In the genomic region with DNA sequence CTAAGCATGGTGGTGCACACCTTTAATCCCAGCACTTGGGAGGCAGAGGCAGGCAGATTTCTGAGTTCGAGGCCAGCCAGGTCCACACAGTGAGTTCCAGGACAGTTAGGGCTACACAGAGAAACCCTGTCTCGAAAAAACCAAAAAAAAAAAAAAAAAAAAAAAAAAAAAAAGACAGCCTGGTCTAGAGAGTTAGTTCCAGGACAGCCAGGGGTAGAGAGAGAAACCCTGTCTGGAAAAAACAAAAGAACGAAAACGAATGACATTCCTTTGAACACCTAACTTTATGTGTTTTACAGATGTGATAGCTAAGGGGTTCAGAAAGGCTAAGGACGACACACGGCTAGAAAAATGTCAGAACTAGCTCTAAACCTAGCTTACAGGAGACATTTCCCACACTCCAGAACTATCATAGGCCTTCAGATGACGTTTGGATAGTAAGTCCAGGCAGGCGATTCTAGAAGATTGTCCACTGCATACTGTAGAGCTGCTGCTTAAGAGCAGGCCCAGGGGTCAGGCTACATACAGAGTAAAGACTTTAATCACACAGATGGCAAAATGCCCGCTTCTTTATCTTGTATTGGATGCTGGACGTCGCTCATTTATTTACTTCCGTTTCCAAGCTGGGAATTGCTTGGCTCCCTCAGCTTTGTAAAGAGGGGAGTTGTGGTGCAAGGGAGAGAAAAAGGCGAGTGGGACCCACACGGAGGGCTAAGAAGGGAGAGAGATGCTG, we compare ENCODE assay signal across 8 mouse cellular contexts. TPM values are rescaled to one million over a fixed set of nuclear protein-coding genes. Genes with fewer than 3 reads are reported as not detected.
DNase-seq lines count a peak whose midpoint lies in the region; ATAC-seq lines count a peak whose summit lies in the region.

No protein-coding gene starts in this region.

- H3K9ac ChIP-seq in heart, embryonic 14.5 days (ENCODE audit: low read length) = peak overlapping the region; percentile 83
- peak overlapping the region; percentile 67 for H3K9ac ChIP-seq in hindbrain, embryonic 11.5 days (ENCODE audit: low read depth, low read length)

- no peaks in the 10 kb centered on the region for H3K9me3 ChIP-seq in heart, embryonic 14.5 days (ENCODE audit: control insufficient read depth, low read length)
- H3K9me3 ChIP-seq in hindbrain, embryonic 11.5 days (ENCODE audit: control insufficient read depth, low read length) = no peaks in the 10 kb centered on the region
- no peaks in the 10 kb centered on the region for H3K9me3 ChIP-seq in midbrain, embryonic 10.5 days (replicated peaks)

- peak overlapping the region; percentile 98 for H3K4me2 ChIP-seq in heart, embryonic 14.5 days (ENCODE audit: low read length)
- peak overlapping the region; percentile 96 for H3K4me2 ChIP-seq in hindbrain, embryonic 11.5 days (replicated peaks; ENCODE audit: low read depth, low read length)

- H3K36me3 ChIP-seq in heart, embryonic 14.5 days (ENCODE audit: control insufficient read depth, insufficient read depth, low read length) = no peaks in the 10 kb centered on the region
- no peaks in the 10 kb centered on the region for H3K36me3 ChIP-seq in hindbrain, embryonic 11.5 days (ENCODE audit: control insufficient read depth, insufficient read depth, low read length)
- no peaks in the 10 kb centered on the region for H3K36me3 ChIP-seq in midbrain, embryonic 10.5 days

- peaks cover 19% of the 10 kb centered on the region for H3K27me3 ChIP-seq in heart, embryonic 14.5 days (ENCODE audit: control insufficient read depth, insufficient read depth, low read length)
- peaks cover 12% of the 10 kb centered on the region for H3K27me3 ChIP-seq in hindbrain, embryonic 11.5 days (ENCODE audit: control insufficient read depth, insufficient read depth, low read length)
- peaks cover 81% of the 10 kb centered on the region for H3K27me3 ChIP-seq in midbrain, embryonic 10.5 days (ENCODE audit: low read depth, poor library complexity, severe bottlenecking)

- intact Hi-C loops in heart, postnatal 14 days (cut with DNase I) = no loop called here

- H3K27ac ChIP-seq in heart, embryonic 14.5 days (replicated peaks in 1 of 2; ENCODE audit: control insufficient read depth in 1 of 2, insufficient read depth in 1 of 2, low read depth in 2 of 2, low read length in 2 of 2) = peak overlapping the region; percentile 23 to 67; a peak in 2 of 4 replicates
- peak overlapping the region; percentile 72 for H3K27ac ChIP-seq in hindbrain, embryonic 11.5 days (ENCODE audit: low read depth, low read length)
- peak overlapping the region; percentile 85 for H3K27ac ChIP-seq in midbrain, embryonic 10.5 days (replicated peaks)

- ATAC-seq in heart, embryonic 14.5 days (ENCODE audit: insufficient number of reproducible peaks, insufficient read depth, low FRiP score, low read depth) = no peak
- 0 out of 2 replicates have a peak, but pooled peaks have one; percentile 43 for ATAC-seq in hindbrain, embryonic 11.5 days (ENCODE audit: low FRiP score)

- peak overlapping the region; percentile 68 to 73 for H3K4me3 ChIP-seq in heart, embryonic 14.5 days (ENCODE audit: control insufficient read depth in 1 of 2, insufficient read depth in 1 of 2, low read depth in 1 of 2, low read length in 2 of 2)
- peak overlapping the region; percentile 50 for H3K4me3 ChIP-seq in hindbrain, embryonic 11.5 days (ENCODE audit: low read depth, low read length)
- peak overlapping the region; percentile 71 for H3K4me3 ChIP-seq in midbrain, embryonic 10.5 days

- H3K4me1 ChIP-seq in heart, embryonic 14.5 days (ENCODE audit: control insufficient read depth in 2 of 2, insufficient read depth in 2 of 2, low read length in 2 of 2) = peaks cover 2 to 3% of the 10 kb centered on the region in 2 experiments; a peak in 1 of 4 replicates
- no peaks in the 10 kb centered on the region for H3K4me1 ChIP-seq in hindbrain, embryonic 11.5 days (replicated peaks; ENCODE audit: control insufficient read depth, insufficient read depth, low read length)
- H3K4me1 ChIP-seq in midbrain, embryonic 10.5 days = peaks cover 21% of the 10 kb centered on the region

- no peak for DNase-seq in heart, postnatal 14 days
- peak; percentile 63 for DNase-seq in NIH3T3 (ENCODE audit: low read depth)
- no peak for DNase-seq in hindbrain, embryonic 11.5 days (ENCODE audit: low spot score)
- DNase-seq in midbrain, embryonic 10.5 days (ENCODE audit: low spot score) = no peak
- DNase-seq in right cerebral cortex, postnatal 36 days (ENCODE audit: low spot score in 2 of 2) = no peak
- no peak for DNase-seq in cerebellum, postnatal 36 days
- DNase-seq in retina, postnatal 1 day = no peak

- 32% methylated on average over 14 of the region's 14 CpGs for WGBS in heart, embryonic 14.5 days
- WGBS in hindbrain, embryonic 11.5 days = 35% methylated on average over 14 of the region's 14 CpGs
- WGBS in midbrain, embryonic 10.5 days = 33% methylated on average over 14 of the region's 14 CpGs

RNA-seq across cellular contexts. Expression of a gene that starts 2.0 kb away (rescaled TPM):
- polyA plus RNA-seq in heart, embryonic 14.5 days (2014; fragmentation: Nextera tagmentation; extraction: Ambion mirVana) = 0.62 and 1.8 TPM in 2 replicates
- total RNA-seq in heart, postnatal 14 days (2021) = under 1 TPM; 0.22 to 0.48 TPM
- 1.7 TPM in 2 replicates for polyA plus RNA-seq in hindbrain, embryonic 11.5 days (2014; fragmentation: Nextera tagmentation; extraction: Ambion mirVana)
- polyA plus RNA-seq in midbrain, embryonic 10.5 days (2016; fragmentation: Nextera tagmentation; extraction: Ambion mirVana) = 0.96 and 1.4 TPM in 2 replicates

RNA-seq across cellular contexts. Expression of a gene that starts 7.2 kb away (rescaled TPM):
- polyA plus RNA-seq in heart, embryonic 14.5 days (2014; fragmentation: Nextera tagmentation; extraction: Ambion mirVana) = 4.4 and 6.4 TPM in 2 replicates
- 1 to 10 TPM; 2.9 to 3.6 TPM for total RNA-seq in heart, postnatal 14 days (2021)
- 4.4 and 6.9 TPM in 2 replicates for polyA plus RNA-seq in hindbrain, embryonic 11.5 days (2014; fragmentation: Nextera tagmentation; extraction: Ambion mirVana)
- polyA plus RNA-seq in midbrain, embryonic 10.5 days (2016; fragmentation: Nextera tagmentation; extraction: Ambion mirVana) = 9.1 and 10.1 TPM in 2 replicates

RNA-seq across cellular contexts. Expression of a gene that starts 9.6 kb away (rescaled TPM):
- 125 and 128 TPM in 2 replicates for polyA plus RNA-seq in heart, embryonic 14.5 days (2014; fragmentation: Nextera tagmentation; extraction: Ambion mirVana)
- total RNA-seq in heart, postnatal 14 days (2021) = 10 to 100 TPM; 88.0 to 89.6 TPM
- polyA plus RNA-seq in hindbrain, embryonic 11.5 days (2014; fragmentation: Nextera tagmentation; extraction: Ambion mirVana) = 252 and 260 TPM in 2 replicates
- polyA plus RNA-seq in midbrain, embryonic 10.5 days (2016; fragmentation: Nextera tagmentation; extraction: Ambion mirVana) = 239 and 249 TPM in 2 replicates

RNA-seq across cellular contexts. Expression of a gene that starts 20.1 kb away (rescaled TPM):
- 10.4 and 11.8 TPM in 2 replicates for polyA plus RNA-seq in heart, embryonic 14.5 days (2014; fragmentation: Nextera tagmentation; extraction: Ambion mirVana)
- total RNA-seq in heart, postnatal 14 days (2021) = 1 to 10 TPM; 5.5 to 6.9 TPM
- 26.3 and 27.1 TPM in 2 replicates for polyA plus RNA-seq in hindbrain, embryonic 11.5 days (2014; fragmentation: Nextera tagmentation; extraction: Ambion mirVana)
- 24.6 and 25.0 TPM in 2 replicates for polyA plus RNA-seq in midbrain, embryonic 10.5 days (2016; fragmentation: Nextera tagmentation; extraction: Ambion mirVana)

RNA-seq across cellular contexts. Expression of a gene that starts 21.1 kb away (rescaled TPM):
- polyA plus RNA-seq in heart, embryonic 14.5 days (2014; fragmentation: Nextera tagmentation; extraction: Ambion mirVana) = 6.0 and 7.4 TPM in 2 replicates
- total RNA-seq in heart, postnatal 14 days (2021) = 1 to 10 TPM; 1.7 to 1.9 TPM
- polyA plus RNA-seq in hindbrain, embryonic 11.5 days (2014; fragmentation: Nextera tagmentation; extraction: Ambion mirVana) = 10.0 and 11.9 TPM in 2 replicates
- 4.7 and 8.9 TPM in 2 replicates for polyA plus RNA-seq in midbrain, embryonic 10.5 days (2016; fragmentation: Nextera tagmentation; extraction: Ambion mirVana)
